Mouse (Mus musculus) c-Kit-negative CD71-positive TER-119-positive erythroid progenitor cells, embryonic 14.5 days (primary cell): ENCODE results near the gene Myo5c.
"Not testable (repeated sequence)": the region's sequence is repeated elsewhere in the genome, so short reads cannot be mapped to it uniquely, and the experiment has no call there.

Experiments
- DNase-seq: peaks from one replicate; pipeline ENCODE4 v3.0.0-alpha.2; 2013; ENCODE audit warnings: low read depth, low spot score

Gene Myo5c

DNA sequence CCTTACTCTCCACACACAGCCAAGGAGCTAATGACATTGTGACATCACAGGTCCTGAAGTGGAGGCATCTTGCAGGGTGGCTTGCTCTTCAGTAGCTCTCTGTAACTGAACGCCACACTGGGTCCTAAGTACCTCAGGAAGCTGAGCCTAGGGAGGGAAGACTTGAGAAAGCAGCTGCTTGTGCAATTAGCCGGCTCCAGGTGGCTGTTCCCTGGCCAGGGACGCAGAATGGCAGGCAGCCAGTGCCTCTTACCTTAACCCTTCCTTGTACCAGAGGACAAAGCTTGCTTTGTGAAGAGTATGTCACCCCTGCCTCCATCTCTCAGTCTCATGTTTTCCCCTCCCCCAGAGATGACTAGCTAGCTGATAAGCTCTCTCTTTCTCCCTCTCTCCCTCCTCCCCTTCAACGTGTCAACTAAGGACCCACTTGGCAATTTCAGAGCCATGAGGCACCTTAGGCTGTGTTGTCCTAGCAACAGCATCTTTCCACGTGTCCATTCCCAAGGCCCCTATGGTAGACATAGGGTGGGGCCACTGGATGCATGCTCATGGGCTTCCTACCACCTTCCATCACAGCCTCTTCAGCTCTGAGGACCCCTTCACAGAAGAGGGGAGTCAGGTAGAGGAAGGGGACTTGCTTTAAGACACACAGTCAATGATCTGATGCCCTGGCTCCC is 12.0 kb downstream of the Myo5c start:
- no peak for DNase-seq

DNA sequence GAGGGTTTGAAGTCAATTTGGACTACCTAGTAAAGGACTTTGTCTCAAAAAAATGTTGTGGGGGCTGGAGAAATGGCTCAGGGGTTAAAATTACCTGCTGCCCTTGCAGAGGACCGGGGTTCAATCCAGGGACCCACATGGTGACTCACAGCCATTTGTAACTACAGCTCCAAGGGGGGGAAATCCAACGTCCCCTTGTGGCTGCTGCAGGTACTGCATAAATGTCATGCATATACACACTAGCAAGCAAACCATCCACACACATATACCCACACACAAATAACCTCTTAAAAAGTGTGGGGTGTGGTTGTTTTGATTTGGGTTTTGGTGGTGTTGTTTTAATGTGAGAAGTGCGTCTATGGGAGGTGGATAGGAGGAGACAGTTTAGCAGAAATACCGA is 12.7 kb downstream of the Myo5c start:
- DNase-seq = no peak

DNA sequence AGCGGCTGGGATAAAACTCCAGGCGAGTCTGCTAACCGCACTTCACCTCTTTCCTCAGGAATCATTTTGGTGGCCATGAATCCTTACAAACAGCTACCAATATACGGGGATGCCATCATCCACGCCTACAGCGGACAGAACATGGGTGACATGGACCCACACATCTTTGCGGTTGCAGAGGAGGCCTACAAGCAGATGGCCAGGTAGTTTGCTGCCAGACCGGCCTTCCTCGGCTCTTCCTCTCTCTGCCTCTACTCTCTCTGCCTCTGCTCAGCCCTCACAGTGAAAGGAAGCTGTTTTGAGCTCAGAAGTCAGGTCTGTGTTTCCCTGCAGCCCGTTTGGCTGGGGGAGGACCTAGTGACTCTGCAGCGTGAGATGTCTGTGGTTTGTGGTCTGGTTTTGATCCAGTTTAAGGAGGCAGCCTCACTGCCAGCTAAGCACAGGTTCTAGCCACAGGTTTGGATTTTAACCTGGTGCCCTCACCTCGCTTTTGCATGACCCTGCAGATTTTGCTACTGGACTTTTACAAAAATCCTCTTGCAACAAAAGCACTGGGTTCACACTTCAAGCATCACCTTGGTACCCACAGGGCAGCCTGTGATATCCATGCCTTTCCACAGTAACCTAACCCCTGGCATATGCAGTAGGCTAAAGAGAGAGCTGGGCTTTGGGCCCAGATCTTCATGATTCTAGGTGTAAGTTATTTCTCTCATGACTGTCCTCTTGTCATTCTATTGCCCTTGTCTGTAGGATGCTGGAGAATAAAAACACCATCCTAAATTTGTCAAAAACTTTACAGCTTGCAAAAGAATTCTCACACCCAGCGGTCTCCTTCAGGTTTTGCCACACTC is 14.5 kb downstream of the Myo5c start:
- no peak for DNase-seq

DNA sequence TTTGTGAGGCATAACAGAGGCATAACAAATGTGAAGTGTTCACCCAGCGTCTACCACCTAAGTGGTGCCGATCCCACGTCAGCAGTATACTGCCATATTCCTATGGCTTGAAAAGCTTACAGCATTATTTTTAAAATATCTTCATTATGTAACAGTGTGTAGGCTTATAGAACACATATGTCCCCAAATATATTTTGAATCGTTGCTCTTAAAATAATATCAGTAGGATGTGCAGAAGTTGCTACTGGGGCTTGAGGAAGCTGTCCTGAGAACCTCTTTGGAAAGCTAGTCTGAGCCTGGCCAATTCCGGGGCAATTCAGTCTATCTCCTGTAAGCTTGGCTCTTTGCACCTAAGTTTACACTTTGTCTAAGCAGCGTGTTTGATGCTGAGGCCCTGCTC is 16.1 kb downstream of the Myo5c start:
- DNase-seq = no peak

DNA sequence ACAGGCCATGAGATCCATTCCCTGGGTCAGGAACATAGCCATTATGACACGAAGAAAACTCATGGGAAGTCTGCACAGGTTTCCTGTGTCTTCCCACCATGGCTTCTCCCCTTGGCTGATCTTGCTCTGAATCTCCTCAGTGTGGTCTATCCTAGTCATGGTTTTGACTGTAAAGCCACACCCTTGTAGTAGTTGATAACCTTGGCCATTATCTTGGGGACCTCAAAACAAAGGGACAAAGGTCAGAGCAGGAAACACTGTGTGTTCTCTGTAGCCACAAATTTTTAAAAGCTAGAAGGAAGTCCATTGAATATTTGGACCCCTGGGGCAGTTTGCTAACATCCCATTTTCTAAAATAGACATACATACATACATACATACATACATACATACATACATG is 16.5 kb downstream of the Myo5c start:
- DNase-seq = no peak

DNA sequence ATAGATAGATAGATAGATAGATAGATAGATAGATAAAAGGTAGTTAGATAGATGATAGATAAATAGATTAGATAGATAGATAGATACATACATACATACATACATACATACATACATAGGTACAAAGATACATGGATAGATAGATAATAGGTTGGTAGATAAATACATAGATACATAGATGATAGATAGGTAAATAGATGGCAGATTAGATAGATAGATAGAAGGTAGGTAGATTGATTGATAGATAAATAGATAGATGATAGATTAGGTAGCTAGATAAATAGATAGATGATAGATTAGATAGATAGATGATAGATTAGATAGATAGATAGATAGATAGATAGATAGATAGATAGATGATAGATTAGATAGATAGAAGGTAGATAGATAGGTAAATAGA is 17.1 kb downstream of the Myo5c start:
- DNase-seq = no peak

DNA sequence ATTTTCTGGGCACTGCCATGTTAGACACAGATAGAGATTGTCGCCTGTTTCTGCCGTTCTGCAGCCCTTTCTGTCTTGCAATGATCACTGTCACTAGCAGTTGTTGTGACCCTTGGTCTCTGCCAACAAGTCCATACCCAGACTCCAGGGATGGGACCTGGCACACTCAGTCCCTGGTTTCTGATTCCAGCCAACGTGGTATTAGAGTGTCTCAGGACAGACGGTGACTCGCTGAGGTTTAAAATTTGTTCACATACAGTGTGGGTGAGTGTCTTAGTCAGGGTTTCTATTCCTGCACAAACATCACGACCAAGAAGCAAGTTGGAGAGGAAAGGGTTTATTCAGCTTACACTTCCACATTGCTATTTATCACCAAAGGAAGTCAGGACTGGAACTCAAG is 21.3 kb downstream of the Myo5c start:
- DNase-seq = not testable (repeated sequence)

DNA sequence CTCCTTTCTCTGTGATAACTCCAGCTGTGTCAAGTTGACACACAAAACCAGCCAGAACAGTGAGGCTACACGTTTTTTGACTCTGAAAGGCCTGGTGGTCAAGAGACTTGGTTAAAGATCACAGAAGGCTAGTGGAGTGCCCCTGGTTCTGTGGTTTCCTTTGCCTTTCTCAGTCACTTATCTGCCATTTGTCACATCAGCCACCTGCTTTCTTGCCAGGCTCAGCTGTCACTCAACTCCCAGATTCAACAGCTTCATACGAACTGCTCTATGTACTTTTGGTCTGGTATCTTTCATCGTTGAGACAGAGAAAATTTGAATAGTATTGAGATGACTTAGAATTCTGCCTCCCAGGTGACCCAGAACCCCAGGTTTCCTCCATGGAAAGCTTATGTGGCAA is 21.9 kb downstream of the Myo5c start:
- DNase-seq = no peak

DNA sequence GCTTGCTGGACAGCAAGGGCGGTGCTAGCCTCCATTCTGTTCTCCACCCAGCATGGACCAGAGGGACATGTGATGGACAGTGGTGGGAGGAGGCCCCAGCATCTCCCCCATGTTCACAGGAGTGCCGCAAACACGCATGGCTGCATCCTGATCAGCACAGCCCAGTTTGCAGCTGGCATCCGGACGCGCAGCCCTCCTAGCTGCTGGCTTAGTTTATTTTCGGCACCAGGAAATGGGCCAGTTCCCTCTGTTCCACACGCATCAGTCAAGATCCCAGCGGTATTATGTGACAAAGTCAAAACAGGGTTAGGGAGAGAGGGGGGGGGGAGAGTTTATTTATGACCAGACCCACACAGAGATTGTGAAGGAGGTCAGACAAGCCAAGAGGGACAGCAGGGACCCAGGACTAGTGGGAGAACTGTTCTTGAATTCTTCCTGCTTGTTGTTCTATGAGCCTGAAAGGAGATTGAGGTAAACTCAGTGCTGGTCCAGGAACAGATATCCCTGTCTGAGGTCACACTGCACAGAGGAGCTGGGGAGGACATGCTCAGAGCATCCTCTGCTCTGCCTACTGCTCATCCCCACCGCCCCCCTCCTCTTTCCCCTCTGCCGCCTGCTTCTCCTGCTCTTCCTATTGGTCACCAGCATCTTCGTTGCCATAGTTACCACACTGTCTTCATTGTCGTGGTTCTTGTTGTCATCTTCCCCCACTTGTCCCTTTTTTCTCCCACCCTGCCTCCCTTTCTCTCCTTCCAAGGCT is 22.6 kb downstream of the Myo5c start:
- no peak for DNase-seq

DNA sequence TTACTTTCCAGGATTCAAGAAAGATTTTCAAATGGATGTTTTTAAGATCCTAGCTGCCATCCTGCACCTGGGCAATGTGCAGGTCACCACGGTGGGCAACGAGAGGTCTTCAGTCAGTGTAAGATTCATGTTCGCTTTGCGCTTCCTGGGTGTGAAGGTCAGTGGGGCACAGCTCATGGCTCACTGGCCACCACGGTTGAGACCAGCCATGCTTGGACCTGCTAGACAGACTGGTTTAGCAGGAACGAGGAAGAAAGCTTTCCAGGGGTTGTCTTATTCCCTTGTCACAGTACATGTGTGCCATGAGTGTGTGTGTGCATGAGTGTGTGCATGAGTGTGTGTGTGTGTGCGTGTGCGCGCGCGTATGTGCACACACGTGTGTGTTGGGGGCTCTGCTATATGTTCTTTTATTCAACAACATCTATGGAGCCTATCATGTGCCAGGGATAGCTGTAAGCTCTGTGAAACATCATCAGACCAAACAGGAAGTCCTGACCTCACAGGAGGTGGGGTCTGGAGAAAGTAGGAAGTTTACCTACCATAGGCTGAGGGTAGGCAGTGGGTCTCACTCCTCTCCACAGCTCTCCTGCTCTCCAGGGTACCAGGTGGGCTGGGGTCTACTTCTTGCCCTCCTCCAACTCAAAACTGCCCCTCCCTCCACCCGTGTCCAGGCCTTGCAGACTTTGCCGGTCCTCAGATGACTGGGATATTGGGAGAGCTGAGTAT is 24.2 kb downstream of the Myo5c start:
- no peak for DNase-seq

DNA sequence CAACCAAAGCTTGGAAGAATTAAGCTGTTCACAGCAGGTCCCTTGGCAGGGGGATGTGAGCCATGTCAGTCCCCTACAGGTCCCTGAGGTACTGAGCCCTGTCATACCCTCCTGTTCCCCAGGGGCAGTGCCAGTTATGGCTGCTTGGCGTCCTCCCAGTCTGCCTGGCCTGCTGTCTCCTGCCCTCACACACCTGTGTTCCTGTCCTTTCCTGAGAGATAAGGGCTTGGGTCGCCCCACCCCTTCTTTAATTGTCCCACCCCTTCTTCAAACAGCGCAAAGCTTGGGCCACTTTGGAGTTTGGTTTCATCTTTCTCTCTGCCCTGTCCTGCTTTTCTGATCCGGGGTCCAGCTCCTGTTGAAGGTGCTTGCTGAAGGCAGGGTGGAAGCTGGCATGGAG is 27.0 kb downstream of the Myo5c start:
- no peak for DNase-seq

DNA sequence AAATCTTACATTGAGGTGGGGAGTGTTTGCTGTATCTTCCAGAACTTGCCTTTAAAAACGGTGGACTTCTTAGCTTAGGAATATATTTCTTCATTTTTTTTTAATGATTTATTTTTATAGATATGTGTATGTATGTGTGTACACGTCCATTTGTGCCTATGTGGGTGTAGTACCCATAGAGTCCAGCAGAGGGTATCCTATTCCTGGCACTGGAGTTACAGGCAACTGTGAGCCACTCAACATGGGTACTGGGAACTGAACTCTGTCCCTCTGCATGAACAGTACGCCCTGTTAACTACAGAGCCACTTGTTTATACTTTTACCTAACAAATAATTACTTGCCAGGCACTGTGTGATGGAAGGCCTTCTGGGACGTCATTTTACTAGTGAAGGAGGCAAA is 27.8 kb downstream of the Myo5c start:
- peak; percentile 1 for DNase-seq

DNA sequence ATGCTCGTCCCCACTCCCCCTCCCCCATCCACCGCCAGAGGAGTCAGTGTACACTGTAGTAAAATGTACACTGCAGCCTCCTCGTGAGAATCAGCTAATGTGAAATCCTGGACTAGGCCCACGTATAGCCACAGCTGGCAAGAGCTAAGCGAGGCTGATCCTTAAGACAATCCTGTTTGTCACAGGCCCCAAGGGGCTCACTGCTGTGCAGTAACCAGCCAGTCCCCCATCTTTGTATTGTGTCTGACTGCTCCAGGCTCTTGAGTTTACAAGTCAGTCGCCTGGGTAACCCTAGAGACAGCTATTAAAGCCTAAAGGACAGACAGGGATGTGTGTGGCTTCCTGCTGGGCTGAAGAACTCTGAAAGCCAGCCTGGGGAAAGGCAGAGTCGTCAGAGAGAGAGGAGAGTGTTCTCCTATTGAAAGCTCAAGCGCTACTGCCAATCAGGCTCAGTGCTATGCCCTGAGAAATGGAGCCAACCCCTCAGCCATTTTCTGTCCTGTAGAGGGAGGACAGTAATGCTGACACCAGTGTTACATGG is 29.6 kb downstream of the Myo5c start:
- DNase-seq = no peak

DNA sequence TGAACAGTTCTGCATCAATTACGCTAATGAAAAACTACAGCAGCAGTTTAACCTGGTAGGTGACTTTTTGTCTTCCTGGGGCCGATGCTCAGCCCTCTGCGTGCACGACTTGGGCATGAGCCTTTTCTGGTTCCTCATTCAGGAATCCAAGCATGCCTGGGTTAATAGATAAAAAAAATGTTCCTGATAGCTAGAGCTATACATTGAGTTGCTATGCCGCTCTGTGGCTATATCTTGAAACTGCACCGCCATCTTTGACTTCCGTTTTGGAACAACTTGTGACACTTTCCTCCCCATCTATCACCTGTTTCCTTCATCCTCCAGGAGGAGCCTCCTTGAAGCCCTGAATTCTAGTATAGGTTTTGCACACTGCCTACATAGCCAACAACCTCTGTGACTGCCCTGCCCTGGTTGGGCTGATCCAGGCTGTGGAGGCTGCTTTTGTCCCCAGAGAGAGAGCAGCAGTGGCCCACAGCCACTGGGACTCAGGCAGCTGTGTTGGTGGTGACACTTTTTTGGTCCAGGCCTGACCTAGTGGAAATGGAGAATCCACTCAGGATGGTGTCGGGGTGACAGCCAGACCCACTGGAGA is 30.5 kb downstream of the Myo5c start:
- no peak for DNase-seq

DNA sequence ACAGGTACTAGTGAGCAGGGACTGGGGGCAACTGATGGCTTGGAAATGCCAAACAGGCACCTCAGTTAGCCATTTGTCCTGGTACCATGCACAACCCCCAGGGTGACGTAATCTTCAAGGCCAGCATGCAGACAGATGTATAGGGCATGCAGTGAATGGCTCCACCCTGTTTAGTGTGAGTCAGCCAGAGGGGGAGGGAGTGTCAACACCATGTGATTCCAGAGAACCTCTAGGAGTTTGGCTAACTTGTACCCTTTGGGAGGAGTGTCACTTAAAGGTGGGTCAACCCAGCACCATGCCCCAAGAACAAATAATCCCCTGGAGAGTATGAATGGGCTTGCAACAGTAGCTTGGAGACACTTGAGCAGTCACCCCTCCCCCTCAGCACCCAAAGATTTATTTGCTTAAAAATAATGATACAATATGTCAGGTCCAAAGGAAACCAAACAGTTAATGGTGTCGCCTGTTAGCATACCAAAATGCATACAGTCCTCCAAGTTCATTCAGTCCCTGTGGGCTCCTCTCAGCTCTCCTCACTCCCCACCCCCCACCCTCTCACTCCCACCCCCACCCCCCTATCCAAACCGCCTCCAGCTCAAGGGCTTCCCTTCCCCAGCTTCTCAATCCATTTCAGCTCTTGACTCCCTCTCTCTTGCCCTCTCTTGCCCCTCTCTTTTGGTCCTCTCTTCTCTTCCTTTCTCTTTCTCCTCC is 32.3 kb downstream of the Myo5c start:
- DNase-seq = no peak

DNA sequence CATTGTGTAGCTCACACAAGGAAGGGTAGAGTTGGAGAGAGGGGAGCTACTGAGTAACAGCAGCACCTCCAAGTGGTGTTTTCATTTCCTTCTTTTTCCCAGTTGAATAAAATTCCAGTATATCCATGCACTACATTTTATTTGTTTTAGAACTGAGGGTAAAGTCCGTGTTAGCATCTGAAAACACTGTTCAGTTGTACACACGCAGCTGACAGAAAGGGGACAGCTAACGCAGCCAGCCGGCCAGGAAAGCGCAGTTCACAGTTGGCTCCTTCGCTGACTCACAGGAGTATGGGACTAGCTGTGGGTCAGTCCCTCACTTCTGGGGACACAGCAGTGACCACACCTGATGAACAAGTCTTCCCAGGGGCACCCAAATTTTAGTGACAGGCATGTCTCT is 35.3 kb downstream of the Myo5c start:
- DNase-seq = no peak

DNA sequence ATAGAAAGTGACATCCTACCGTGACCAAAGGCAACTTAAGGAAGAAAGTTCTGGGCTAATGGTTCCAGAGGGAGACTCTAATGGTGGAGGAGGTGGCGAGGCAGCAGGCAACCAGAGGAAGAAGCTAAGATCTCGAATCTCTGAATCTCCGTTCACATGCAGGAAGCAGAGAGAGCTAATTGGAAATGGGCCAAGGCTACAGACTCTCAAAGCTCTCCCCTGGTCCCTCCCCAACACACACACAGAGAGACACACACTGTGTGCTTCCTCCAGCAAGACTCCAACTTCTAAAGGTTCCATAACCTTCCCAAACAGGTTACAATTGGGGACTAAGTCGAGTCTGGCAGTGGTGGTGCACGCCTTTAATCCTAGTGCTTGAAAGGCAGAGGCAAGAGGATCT is 38.6 kb downstream of the Myo5c start:
- no peak for DNase-seq

DNA sequence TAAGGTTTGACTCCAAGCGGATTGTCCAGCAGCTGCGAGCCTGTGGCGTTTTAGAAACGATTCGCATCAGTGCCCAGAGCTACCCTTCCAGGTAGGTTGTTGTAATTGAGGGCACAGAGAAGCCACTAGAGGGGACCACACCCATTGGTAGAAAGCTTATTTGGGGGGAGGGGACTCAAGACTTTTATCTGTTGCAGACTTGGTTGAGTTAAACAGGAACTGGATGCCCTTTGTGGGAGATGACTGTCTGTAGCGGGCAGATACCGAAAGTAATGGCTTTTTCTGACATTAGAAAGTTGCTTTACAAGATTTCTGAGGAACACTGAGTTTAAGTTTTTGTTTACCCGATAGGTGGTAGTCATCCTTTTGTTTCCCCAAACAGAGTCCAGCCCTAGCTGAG is 39.7 kb downstream of the Myo5c start:
- no peak for DNase-seq

DNA sequence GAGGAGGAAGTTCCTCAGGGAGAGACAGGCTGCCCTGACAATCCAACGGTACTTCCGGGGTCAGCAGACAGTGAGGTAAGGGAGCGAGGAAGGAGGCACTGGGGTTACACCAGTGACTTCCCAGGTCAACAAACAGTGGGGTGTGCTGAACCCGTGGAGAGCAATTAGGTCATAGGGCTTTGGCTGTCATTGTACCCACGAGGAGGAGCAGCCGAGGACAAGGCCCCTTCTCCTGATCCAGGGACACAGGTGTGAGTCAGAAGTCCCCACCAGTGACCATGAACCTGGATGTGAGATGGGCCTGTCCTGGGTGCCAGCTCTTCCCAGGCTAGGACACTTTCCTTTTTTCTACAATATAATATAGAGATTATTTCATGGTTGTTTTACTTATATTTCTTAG is 41.8 kb downstream of the Myo5c start:
- DNase-seq = no peak

DNA sequence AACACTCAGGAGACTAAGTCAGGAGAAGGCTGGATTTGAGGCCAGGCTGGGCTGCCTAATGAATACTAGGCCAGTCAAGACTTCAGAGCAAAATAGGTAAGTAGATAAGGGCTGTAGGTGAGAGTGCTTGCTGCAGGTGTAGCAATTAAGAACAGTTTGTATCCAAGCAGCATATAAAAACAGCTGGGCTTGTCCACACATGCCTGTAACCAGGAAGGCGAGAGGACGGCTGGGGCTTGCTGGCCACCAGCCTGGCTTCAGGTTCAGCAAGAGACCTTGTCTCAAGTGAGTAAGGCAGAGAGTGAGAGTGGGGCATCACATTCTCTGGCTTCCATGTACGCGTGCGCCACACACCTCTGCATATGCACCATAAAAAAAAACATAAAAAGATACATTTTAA is 42.7 kb downstream of the Myo5c start:
- no peak for DNase-seq

DNA sequence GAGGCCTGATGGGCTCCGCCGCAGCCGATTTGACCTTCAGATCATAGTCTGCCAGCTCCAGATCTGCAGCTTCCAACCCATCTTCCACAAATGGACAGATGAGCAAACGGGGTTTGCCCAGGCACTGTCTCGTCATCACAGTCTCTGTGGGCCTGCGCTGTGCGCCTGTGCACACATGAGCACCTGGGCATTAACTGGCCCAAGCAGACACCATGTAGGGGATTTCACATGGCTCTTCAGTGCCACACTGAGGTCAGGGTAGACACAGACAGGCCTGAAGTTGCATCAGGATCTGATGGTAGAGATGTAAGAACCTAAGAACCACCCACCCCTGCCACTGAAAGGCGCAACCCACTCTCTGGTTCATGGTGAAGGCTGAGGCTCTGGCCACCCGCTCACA is 43.2 kb downstream of the Myo5c start:
- no peak for DNase-seq
